Mouse (Mus musculus): ENCODE data around the gene Sap30l. TPM values are rescaled to one million over a fixed set of nuclear protein-coding genes. Genes with fewer than 3 reads are reported as not detected.
A peak's percentile ranks its signal among the peaks of the same experiment; 100 is the strongest.

Gene Sap30l
- 26.6 and 35.4 TPM in 2 replicates for total RNA-seq (2014; rRNA removed)
- polyA plus RNA-seq (2015; fragmentation: Nextera tagmentation; extraction: Ambion mirVana), result 11.4 and 15.3 TPM in 2 replicates

DNA sequence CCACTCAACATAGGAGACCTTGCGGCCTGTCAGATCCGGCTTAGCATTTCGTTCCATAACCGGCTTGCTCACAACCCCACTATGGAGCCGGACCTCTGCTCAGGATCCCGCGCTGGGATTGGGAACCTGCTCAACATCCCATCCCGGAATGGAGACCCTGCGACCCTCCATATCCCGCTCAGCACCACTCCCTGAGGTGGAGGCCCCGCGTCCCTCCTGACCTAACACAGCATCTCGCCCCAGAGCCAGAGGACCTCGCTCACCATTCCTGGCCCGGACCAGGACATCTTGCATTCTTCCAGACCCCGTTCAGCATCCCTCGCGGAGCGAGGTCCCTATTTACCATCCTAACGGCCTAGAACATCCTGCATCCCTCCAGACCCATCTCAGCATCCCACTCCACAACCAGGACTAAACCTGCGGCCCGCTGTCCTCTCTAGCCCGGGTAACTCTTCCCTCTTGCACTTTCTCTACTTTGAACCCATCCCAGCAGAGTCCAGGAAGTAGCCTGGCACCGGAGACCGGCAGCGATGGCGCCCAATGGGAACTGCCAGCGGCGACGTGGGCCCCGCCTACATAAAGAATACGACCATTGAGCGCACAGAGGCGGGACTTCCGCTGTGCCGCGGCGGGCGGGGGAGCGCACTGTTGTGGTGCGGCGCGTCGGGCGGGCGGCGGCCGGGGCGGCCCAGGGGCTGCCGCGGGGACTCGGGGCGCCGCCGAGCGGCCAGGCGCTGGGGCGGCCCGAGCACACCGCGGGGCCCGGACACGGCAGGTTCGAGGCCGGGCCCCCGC lies at the start of gene Sap30l:
Gene Sap30l, plus strand, starts transcription at position 667 of the 795 bp plus-strand sequence.
- under 1% methylated on average over 61 of the region's 66 CpGs for WGBS
- no peak for TF ChIP-seq CTCF (IDR thresholded peaks at IDR 0.05; ENCODE audit: low read depth)

DNA sequence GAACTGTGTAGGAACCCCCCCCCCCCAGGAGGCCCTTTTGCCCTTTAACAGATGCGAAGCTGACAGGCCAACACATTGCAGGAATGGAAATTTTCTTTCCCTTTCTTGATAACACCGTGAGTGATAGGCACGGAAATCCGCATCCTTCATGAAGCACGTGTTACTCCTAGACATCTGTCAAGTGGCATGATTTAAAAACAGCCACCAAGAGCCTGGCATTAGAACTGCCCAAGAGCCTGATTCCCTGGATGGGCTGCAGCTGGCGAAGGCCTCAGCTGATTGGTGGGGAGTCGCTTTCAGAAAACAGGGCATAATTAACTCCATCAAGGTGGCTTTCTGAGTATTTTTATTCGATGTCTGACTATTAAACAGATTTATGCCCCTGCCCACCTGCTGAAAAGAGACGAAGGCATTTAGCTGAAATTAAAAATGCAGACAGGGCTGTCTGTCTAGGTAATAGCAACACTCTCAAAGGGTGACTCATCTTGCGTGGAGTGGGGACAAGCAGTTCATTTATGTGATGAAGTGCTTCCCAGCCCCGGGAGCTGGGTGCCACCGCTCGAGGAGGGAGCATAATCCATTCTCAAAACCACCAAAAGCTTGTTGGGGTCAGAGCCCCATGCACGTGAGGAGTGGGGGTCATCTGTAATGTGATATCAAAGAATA lies 47.8 kb upstream of the Sap30l start:
- no peak overlapping the region for H3K9ac ChIP-seq
- H3K27ac ChIP-seq (ENCODE audit: low read depth, low read length), result 0 out of 2 replicates have a peak overlapping the region, but pooled peaks have one; percentile 35
- no peak overlapping the region for H3K4me2 ChIP-seq (ENCODE audit: low read depth)
- no peaks in the 10 kb centered on the region for H3K27me3 ChIP-seq (ENCODE audit: insufficient read depth, low read length)
- H3K9me3 ChIP-seq (ENCODE audit: low read length), result no peaks in the 10 kb centered on the region
- WGBS, result 48% methylated on average over 14 of the region's 14 CpGs
- peak; percentile 71 for ATAC-seq
- H3K4me3 ChIP-seq (ENCODE audit: low read depth, low read length), result no peak overlapping the region
- 0 out of 2 replicates have a peak, but pooled peaks cover 4% of the 10 kb centered on the region for H3K4me1 ChIP-seq (ENCODE audit: insufficient read depth)
- peak; percentile 54 for DNase-seq
- no peak for TF ChIP-seq CTCF (IDR thresholded peaks at IDR 0.05; ENCODE audit: low read depth)
- H3K36me3 ChIP-seq (ENCODE audit: insufficient read depth), result no peaks in the 10 kb centered on the region

More for the DNA sequence above, at the start of gene Sap30l:
- ATAC-seq, result peak; percentile 99
- no peaks in the 10 kb centered on the region for H3K36me3 ChIP-seq (ENCODE audit: insufficient read depth)
- H3K27ac ChIP-seq (ENCODE audit: low read depth, low read length), result peak within 1 kb of the TSS; percentile 45; the same call in 1 of the 2 replicates
- peak within 1 kb of the TSS; percentile 97 for H3K4me2 ChIP-seq (ENCODE audit: low read depth)
- H3K9ac ChIP-seq, result peak within 1 kb of the TSS; percentile 74
- peak; percentile 96 for DNase-seq
- H3K27me3 ChIP-seq (ENCODE audit: insufficient read depth, low read length), result no peaks in the 10 kb centered on the region
- peak within 1 kb of the TSS; percentile 95 for H3K4me3 ChIP-seq (ENCODE audit: low read depth, low read length)
- H3K4me1 ChIP-seq (ENCODE audit: insufficient read depth), result peaks cover 9% of the 10 kb centered on the region
- H3K9me3 ChIP-seq (ENCODE audit: low read length), result no peaks in the 10 kb centered on the region

DNA sequence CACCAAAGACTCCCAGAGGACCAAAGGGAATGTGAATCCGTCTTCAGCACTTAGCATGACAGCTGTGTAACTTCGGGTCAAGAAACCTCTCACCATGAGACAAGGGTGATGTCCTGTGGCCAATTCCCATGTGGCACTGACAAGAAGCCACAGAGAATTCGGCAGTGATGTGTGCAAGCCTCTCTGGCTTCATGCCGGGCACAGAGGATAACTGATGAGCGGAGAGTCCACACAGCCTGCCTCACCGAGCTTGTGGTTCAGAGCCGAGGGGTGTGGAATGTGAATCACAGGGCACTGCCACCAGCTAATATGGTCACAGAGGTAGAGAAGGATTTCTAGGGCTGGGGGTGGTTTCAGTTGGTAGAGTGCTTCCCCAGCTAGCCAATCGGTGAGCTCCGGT lies 42.8 kb upstream of the Sap30l start:
- Histone ChIP-seq H3K9ac (no peak overlapping the region), H3K4me2 (ENCODE audit: low read depth) (no peak overlapping the region), H3K27me3 (ENCODE audit: insufficient read depth, low read length) (no peaks in the 10 kb centered on the region), H3K36me3 (ENCODE audit: insufficient read depth) (no peaks in the 10 kb centered on the region), H3K4me3 (ENCODE audit: low read depth, low read length) (no peak overlapping the region), H3K9me3 (ENCODE audit: low read length) (no peaks in the 10 kb centered on the region), H3K4me1 (ENCODE audit: insufficient read depth) (0 out of 2 replicates have a peak, but pooled peaks cover 2% of the 10 kb centered on the region), H3K27ac (ENCODE audit: low read depth, low read length) (no peak overlapping the region)
- WGBS, result 77% methylated on average over 9 of the region's 9 CpGs
- DNase-seq (no peak), ATAC-seq (no peak)
- no peak for TF ChIP-seq CTCF (IDR thresholded peaks at IDR 0.05; ENCODE audit: low read depth)

DNA sequence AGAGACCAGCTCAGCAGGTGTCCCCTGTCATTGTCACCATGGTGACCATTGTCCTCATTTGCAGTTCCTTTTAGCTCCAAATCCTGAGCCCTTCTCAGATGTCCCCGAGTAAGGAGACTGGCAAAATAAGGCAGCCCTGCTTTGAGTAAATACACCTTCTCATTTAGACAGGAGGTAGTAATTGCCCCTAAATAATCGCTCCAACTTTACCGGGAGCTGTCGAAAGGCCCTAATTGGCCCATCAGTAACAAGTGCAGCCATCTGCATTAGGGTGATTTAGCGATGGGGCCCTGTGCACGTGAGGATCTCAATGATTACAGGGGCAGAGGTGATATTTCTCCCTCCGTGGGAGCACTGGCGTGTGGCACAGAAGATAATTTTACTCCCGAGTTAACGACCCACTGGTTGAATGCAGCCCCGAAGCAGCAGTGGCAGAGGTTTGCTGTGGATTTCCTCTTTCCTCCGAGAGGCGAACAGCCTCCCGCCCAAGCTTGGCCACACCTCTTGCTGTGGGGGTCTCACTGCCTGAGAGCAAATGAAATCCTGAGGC lies 40.9 kb upstream of the Sap30l start:
- Histone ChIP-seq H3K36me3 (ENCODE audit: insufficient read depth) (no peaks in the 10 kb centered on the region), H3K4me1 (ENCODE audit: insufficient read depth) (no peaks in the 10 kb centered on the region), H3K9me3 (ENCODE audit: low read length) (no peaks in the 10 kb centered on the region), H3K4me2 (ENCODE audit: low read depth) (no peak overlapping the region), H3K9ac (no peak overlapping the region), H3K27me3 (ENCODE audit: insufficient read depth, low read length) (no peaks in the 10 kb centered on the region), H3K4me3 (ENCODE audit: low read depth, low read length) (no peak overlapping the region), H3K27ac (ENCODE audit: low read depth, low read length) (no peak overlapping the region)
- peak; percentile 51 for ATAC-seq
- no peak for TF ChIP-seq CTCF (IDR thresholded peaks at IDR 0.05; ENCODE audit: low read depth)
- DNase-seq, result no peak
- WGBS, result 11% methylated on average over 14 of the region's 14 CpGs

DNA sequence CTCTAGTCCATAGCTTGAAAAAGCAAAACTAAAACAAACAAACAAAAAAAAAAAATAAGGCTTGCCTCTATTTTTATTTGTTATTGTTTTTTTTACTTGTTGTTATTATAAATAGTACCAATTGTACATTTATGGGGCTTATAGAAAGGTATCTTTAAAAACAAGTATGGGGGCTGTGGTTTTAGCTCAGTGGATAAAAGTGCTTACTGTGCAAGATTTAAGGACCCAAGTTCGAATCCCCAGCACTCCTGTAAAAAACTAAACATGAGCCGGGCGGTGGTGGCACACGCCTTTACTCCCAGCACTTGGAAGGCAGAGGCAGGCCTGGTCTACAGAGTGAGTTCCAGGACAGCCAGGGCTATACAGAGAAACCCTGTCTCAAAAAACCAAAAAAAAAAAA lies 40.1 kb upstream of the Sap30l start:
- Histone ChIP-seq H3K4me1 (ENCODE audit: insufficient read depth) (no peaks in the 10 kb centered on the region), H3K27ac (ENCODE audit: low read depth, low read length) (no peak overlapping the region), H3K4me3 (ENCODE audit: low read depth, low read length) (no peak overlapping the region), H3K9ac (no peak overlapping the region), H3K9me3 (ENCODE audit: low read length) (no peaks in the 10 kb centered on the region), H3K4me2 (ENCODE audit: low read depth) (no peak overlapping the region), H3K36me3 (ENCODE audit: insufficient read depth) (no peaks in the 10 kb centered on the region), H3K27me3 (ENCODE audit: insufficient read depth, low read length) (no peaks in the 10 kb centered on the region)
- WGBS, result 95% methylated on average over 4 of the region's 4 CpGs
- TF ChIP-seq CTCF (IDR thresholded peaks at IDR 0.05; ENCODE audit: low read depth), result no peak
- no peak for DNase-seq
- ATAC-seq, result no peak

DNA sequence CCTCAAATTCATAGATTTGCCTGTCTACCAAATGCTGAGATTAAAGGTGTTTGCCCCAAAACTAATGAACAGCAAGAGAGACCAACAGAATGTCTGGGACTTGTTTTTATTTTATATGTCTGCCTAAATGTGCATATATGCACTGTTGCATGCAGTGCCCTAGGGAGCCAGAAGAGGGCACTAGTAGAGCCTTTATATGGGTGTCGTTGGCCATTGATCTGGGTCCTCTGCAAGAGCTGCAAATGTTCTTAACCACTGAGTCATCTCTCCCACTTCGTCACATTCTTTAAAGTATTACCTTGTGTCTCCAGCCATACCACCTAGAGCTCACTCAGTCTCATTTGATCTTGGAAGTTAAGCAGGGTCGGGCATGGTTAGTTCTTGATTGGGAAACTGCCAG lies 37.3 kb upstream of the Sap30l start:
- no peaks in the 10 kb centered on the region for H3K36me3 ChIP-seq (ENCODE audit: insufficient read depth)
- TF ChIP-seq CTCF (IDR thresholded peaks at IDR 0.05; ENCODE audit: low read depth), result peak; percentile 37; the same call in 1 of the 2 replicates
- H3K9me3 ChIP-seq (ENCODE audit: low read length), result no peaks in the 10 kb centered on the region
- DNase-seq (no peak), ATAC-seq (no peak)
- no peak overlapping the region for H3K4me3 ChIP-seq (ENCODE audit: low read depth, low read length)
- no peaks in the 10 kb centered on the region for H3K4me1 ChIP-seq (ENCODE audit: insufficient read depth)
- H3K27me3 ChIP-seq (ENCODE audit: insufficient read depth, low read length), result no peaks in the 10 kb centered on the region; the same call in 1 of the 2 replicates
- 82% methylated on average over 3 of the region's 3 CpGs for WGBS
- no peak overlapping the region for H3K27ac ChIP-seq (ENCODE audit: low read depth, low read length)
- H3K4me2 ChIP-seq (ENCODE audit: low read depth), result no peak overlapping the region
- H3K9ac ChIP-seq, result no peak overlapping the region

Data from forebrain, postnatal 0 days (tissue).